Mouse (Mus musculus) central nervous system, embryonic 11.5 days (tissue): ENCODE data around the gene Bves. TPM values are rescaled to one million over a fixed set of nuclear protein-coding genes. Genes with fewer than 3 reads are reported as not detected.

ENCODE experiments used
- polyA plus RNA-seq: library from polyadenylated mRNA; depleted of rRNA; stranded (reverse); fragments of >200 nt; gene quantifications from 2 replicates; pipeline ENCODE4 v1.2.3, GENCODE M21; 2012; rRNA removed

The Bves gene
- polyA plus RNA-seq: 1.6 and 4.7 TPM in 2 replicates

DNA sequence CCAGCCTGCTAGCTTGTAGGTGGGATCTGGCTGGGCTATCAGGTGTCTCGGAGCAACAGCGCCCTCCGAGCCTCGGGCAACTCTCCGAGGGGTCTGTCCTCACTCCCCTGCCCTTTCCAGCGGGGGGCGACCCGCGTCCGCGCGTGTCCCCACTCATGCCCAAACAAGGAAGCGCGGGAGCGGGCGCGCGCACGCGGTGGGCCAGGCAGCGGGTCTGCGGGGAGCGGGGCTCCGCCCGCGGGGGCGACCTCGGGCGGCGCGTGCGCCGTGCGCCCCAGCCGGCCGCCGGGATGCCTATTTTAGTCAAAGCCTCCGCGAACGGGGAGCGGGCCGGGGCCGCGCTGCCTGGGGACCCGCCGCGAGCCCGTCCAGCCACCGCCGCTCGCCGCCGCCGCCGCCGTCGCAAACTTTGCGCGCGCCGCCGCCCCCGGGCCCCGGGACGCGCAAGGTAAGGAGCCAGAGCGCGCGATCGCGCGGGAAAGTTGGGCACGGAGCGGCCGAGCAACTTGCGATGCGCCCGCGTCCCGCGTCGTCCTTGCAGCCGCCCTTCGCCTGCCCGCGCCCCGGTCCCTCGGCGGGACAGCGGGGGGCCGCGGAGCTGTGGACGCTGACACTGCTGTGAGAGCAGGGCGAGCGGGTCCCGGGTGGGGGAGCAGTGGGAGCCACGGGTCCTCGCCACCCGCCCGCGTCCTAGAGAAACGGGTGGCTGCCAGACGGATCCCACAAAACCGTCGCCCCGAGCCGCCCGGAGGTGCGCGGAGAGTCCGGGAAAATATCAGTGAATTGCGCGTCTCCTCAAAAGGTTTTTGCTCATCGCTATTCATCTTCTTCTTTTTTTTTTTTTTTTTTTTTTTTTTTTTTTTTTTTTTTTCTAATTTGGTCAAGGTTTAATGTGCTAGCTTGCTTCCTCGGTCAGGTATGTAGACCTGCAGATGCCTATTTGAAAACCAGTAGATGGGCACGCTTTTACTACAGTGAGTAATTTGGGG is at the start of gene Bves:
Gene Bves, plus strand, starts transcription at position 339 of the 989 bp plus-strand sequence.

Other genes starting within 250 kb of the Bves start
- 0.22 and 0.72 TPM in 2 replicates for gene Popdc3, start 157.7 kb upstream of the Bves start, polyA plus RNA-seq
- 14.0 and 14.2 TPM in 2 replicates for gene Lin28b, start 150.6 kb downstream of the Bves start, polyA plus RNA-seq
- 17.3 and 29.2 TPM in 2 replicates for gene Hace1, start 242.1 kb downstream of the Bves start, polyA plus RNA-seq